19 mouse cellular contexts compared by ENCODE assay signal in genomic region chr2:14070466-14070865, GRCm38 (mm10). TPM values are rescaled to one million over a fixed set of nuclear protein-coding genes. Genes with fewer than 3 reads are reported as not detected.
"Had no signal": no experiment of that assay in that cellular context is flagged by ENCODE, and none has a peak within 500 bp of the region (broad histone marks: within the 10 kb centered on the region; RNA-seq: fewer than 3 reads in every experiment).

No protein-coding gene starts in this region.

- H3K4me1 ChIP-seq: stomach, embryonic 15.5 days had no signal

- H3K36me3 ChIP-seq: kidney, embryonic 15.5 days; liver, embryonic 13.5 days; midbrain, embryonic 12.5 days; neural tube, embryonic 13.5 days; stomach, embryonic 15.5 days had no signal

- H3K27me3 ChIP-seq: kidney, embryonic 15.5 days; liver, embryonic 13.5 days; midbrain, embryonic 12.5 days; neural tube, embryonic 13.5 days; stomach, embryonic 15.5 days had no signal

- DNase-seq: kidney, adult 2 months; kidney, postnatal 10 days; kidney, postnatal 36 days; liver, embryonic 13.5 days; lung, adult 2 months; lung, postnatal 14 days; lung, postnatal 4 days; right cerebral cortex, postnatal 25 days; spleen, adult 18-20 months; thymus, postnatal 25 days had no signal

- H3K9me3 ChIP-seq: kidney, embryonic 15.5 days; liver, embryonic 13.5 days; midbrain, embryonic 12.5 days; neural tube, embryonic 13.5 days; stomach, embryonic 15.5 days had no signal

- H3K27ac ChIP-seq: kidney, embryonic 15.5 days; midbrain, embryonic 12.5 days; neural tube, embryonic 13.5 days; stomach, embryonic 15.5 days had no signal

- H3K9ac ChIP-seq: kidney, embryonic 15.5 days; liver, embryonic 13.5 days; midbrain, embryonic 12.5 days; neural tube, embryonic 13.5 days; stomach, embryonic 15.5 days had no signal

- H3K4me3 ChIP-seq: kidney, embryonic 15.5 days; liver, embryonic 13.5 days; midbrain, embryonic 12.5 days; myocyte; neural tube, embryonic 13.5 days; stomach, embryonic 15.5 days had no signal

- ATAC-seq: intestine, postnatal 0 days; midbrain, embryonic 16.5 days had no signal

- H3K4me2 ChIP-seq: kidney, embryonic 15.5 days; liver, embryonic 13.5 days; midbrain, embryonic 12.5 days; neural tube, embryonic 13.5 days; stomach, embryonic 15.5 days had no signal

RNA-seq across cellular contexts. Expression of gene Hacd1, which starts 14.5 kb away (rescaled TPM):
- total RNA-seq: monocyte, adult 5-6 weeks; neutrophil, adult 5-6 weeks had no signal
